Mouse (Mus musculus) layer of hippocampus, postnatal 36 days (tissue): Measurements from ENCODE around the gene Pvrig. TPM values are rescaled to one million over a fixed set of nuclear protein-coding genes. Genes with fewer than 3 reads are reported as not detected.
"Not testable (repeated sequence)": the region's sequence is repeated elsewhere in the genome, so short reads cannot be mapped to it uniquely, and the experiment has no call there.

ENCODE experiments used
- DNase-seq, 2 experiments: peaks; one replicate each; pipeline ENCODE4 v3.0.0; 2022
- total RNA-seq, 2 experiments: library from RNA; stranded (reverse); gene quantifications; 2 replicates each; pipeline ENCODE4 v1.2.3; 2021

Gene Pvrig
- total RNA-seq: not detected

- no peak for DNase-seq
Observed at GRCm38 (mm10) chr5:138341661-138342060, at the start of gene Pvrig. TSS of gene Pvrig (plus strand) at chr5:138341961.

- no peak for DNase-seq
Observed at GRCm38 (mm10) chr5:138294158-138294557, 47.6 kb upstream of the Pvrig start.

DNA sequence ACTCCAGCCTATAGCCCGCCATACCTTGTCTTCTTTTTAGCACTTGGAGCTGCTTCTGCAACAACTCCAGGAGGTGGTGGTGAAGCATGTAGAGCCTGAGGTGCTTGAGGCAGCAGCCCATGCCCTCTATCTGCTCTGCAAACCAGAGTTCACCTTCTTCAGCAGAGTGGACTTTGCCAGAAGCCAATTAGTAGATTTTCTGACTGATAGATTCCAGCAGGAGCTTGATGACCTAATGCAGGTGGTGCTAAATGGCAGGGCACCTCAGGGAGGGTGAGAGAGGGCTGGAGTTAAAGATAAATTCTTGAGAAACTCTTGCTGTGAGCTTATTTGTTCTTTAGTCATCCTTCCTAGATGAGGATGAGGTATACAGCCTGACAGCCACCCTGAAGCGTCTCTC is 42.1 kb upstream of the Pvrig start:
- DNase-seq: no peak

DNA sequence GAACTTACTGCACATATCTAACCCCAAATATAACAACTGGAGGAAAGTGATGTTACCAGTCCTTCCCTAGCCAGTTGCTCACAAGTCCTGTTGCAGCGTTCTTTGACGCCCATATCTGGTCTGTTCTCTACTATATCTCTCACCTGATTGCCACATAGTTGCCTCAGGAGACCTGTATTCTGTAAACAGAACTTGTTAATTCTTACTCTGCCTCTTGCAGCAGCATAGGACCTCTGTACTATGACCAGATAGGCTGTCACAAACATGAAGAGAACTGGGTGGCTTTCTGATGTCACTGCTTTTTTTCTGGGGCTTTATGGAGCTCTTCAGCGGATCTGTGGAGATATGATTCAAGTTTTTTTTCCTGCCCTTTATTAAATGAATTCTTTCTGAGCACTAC is 29.0 kb upstream of the Pvrig start:
- DNase-seq: no peak

DNA sequence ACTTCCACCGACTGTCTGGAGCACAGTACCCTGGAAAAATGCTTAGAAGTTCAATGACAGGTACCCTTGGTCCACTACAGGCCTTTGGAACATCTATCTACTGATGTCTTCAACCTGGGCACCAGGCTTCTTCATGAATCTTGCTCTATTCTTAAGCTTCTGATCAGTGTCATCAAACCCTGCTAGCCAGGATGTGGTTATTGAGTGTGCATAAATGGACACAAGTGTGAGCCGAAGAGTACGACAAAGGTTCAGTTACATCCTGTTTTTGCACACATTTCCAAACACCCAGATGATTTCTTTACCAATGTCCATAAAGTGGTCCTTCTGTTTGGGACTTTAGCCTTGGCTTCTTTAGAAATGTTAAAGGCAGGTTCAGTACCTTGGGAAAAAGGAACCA is 1.5 kb downstream of the Pvrig start:
- DNase-seq: no peak

DNA sequence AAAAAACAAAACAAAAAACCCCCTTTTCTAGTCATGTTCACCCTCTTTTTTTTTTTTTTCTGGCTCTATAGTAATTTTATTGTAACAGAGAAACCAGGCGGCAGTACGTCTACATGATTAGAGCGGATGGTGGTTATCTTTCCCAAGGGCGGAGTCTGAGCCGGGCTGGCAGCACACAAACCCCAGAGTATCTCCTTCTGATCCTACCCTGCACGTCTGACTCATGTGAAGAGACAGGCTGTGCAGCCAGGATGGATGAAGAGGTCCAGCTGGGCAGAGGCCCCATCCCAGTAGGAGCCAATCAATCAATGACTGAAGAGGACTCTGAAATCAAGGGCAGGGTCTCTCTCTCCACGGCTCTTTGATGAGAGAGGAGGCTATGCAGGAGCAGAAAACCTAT is 21.4 kb downstream of the Pvrig start:
- not testable (repeated sequence) for DNase-seq

DNA sequence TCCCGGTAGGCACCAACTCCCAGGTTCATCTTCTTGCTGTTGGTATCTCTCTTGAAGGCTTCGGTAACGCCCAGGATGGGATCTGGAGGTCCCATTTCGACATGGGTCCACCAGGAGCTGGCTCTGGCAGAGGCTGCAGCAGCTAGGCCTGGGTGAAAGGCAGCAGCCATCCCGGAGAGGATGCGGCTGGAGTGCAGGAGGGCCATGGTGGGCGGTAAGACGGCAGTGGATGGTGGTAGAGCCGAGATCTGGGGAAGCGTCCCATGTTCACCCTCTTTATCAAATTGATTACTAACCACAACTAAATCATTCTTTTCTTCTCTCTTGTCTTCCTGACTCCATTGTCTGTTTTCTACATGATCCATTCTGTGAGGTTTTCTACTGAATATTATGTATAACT is 23.6 kb downstream of the Pvrig start:
- not testable (repeated sequence) for DNase-seq

Other genes starting within 250 kb of the Pvrig start
- 10 to 100 TPM; 14.5 to 15.2 TPM for gene Zscan21, start 225.1 kb upstream of the Pvrig start, total RNA-seq
- 10 to 100 TPM; 14.0 to 14.5 TPM for gene Zfp113, start 186.2 kb upstream of the Pvrig start, total RNA-seq
- gene Cops6, start 180.9 kb upstream of the Pvrig start, total RNA-seq: 100 to 1,000 TPM; 136 to 139 TPM
- gene Ap4m1, start 170.0 kb upstream of the Pvrig start, total RNA-seq: 10 to 100 TPM; 19.3 to 29.6 TPM
- gene Mcm7, start 169.5 kb upstream of the Pvrig start, total RNA-seq: 10 to 100 TPM; 14.5 to 17.4 TPM
- 10 to 100 TPM; 37.9 to 44.4 TPM for gene Taf6, start 154.5 kb upstream of the Pvrig start, total RNA-seq
- gene Cnpy4, start 154.5 kb upstream of the Pvrig start, total RNA-seq: 10 to 100 TPM; 15.0 to 16.8 TPM
- gene Mblac1, start 147.6 kb upstream of the Pvrig start, total RNA-seq: 1 to 10 TPM; 8.2 to 8.6 TPM
- under 1 TPM in 1 of 2 experiments, not detected in 1; 0.25 TPM for gene Nxpe5, start 116.1 kb upstream of the Pvrig start, total RNA-seq
- 10 to 100 TPM; 54.5 to 58.7 TPM for gene Lamtor4, start 86.5 kb upstream of the Pvrig start, total RNA-seq
- 10 to 100 TPM; 70.0 to 73.7 TPM for gene BC037034, start 77.9 kb upstream of the Pvrig start, total RNA-seq
- 1 to 10 TPM; 3.2 to 3.7 TPM for gene Gal3st4, start 69.1 kb upstream of the Pvrig start, total RNA-seq
- gene Gm43720, start 62.0 kb upstream of the Pvrig start, total RNA-seq: not detected
- gene Gpc2, start 62.0 kb upstream of the Pvrig start, total RNA-seq: 1 to 10 TPM; 2.1 to 3.1 TPM
- 1 to 10 TPM in 1 of 2 experiments, under 1 TPM in 1; 0.77 to 1.3 TPM for gene Stag3, start 61.7 kb upstream of the Pvrig start, total RNA-seq
- 10 to 100 TPM; 25.2 to 26.6 TPM for gene Zfp157, start 99.5 kb downstream of the Pvrig start, total RNA-seq
- not detected for gene 1700123K08Rik, start 222.8 kb downstream of the Pvrig start, total RNA-seq